Mouse (Mus musculus) spleen, adult 2 months (tissue): ENCODE measurements around the gene Sigmar1. TPM values are rescaled to one million over a fixed set of nuclear protein-coding genes. Genes with fewer than 3 reads are reported as not detected.

Experiments
- DNase-seq, 2 experiments: peaks; one replicate each; pipeline versions ENCODE4 v3.0.0 to v3.0.0-alpha.2; 2012 to 2021; ENCODE audit warnings: low spot score in 2 of 2, low read depth in 1 of 2
- H3K27ac ChIP-seq: fragments of 200-500 bp; 2 replicates; pipeline ENCODE4 v1.5.1; 2012; ENCODE audit warnings: low read length, inconsistent platforms; ENCODE audit not compliant: insufficient read depth
- H3K27me3 ChIP-seq: fragments of 200-500 bp; 2 replicates; pipeline ENCODE4 v1.6.1; 2012; ENCODE audit warnings: mild to moderate bottlenecking, moderate library complexity, low read length, inconsistent platforms; ENCODE audit not compliant: control insufficient read depth, insufficient read depth
- H3K36me3 ChIP-seq: fragments of 200-500 bp; 2 replicates; pipeline ENCODE4 v1.6.1; 2012; ENCODE audit warnings: mild to moderate bottlenecking, low read length, inconsistent platforms; ENCODE audit not compliant: control insufficient read depth, insufficient read depth
- H3K4me1 ChIP-seq: fragments of 200-500 bp; 2 replicates; pipeline ENCODE4 v1.6.1; 2011; ENCODE audit warnings: inconsistent platforms; ENCODE audit not compliant: control insufficient read depth, insufficient read depth, insufficient read length
- H3K4me3 ChIP-seq: fragments of 200-500 bp; 2 replicates; pipeline ENCODE4 v1.5.1; 2011; ENCODE audit warnings: mild to moderate bottlenecking, inconsistent platforms; ENCODE audit not compliant: insufficient read depth, insufficient read length; ENCODE audit errors: extremely low read depth
- CTCF ChIP-seq: fragments of 200-500 bp; IDR thresholded peaks from 2 replicates; pipeline ENCODE4 v1.5.1; 2011; ENCODE audit warnings: mild to moderate bottlenecking, inconsistent platforms; ENCODE audit not compliant: insufficient read depth, insufficient read length, insufficient replicate concordance; ENCODE audit errors: extremely low read depth
- POLR2A ChIP-seq: fragments of 200-500 bp; IDR thresholded peaks from 2 replicates; pipeline ENCODE4 v1.6.1; 2011; ENCODE audit warnings: low read depth, low read length, inconsistent platforms
- WGBS: fragments of 180-500 bp; shearing (Covaris S2); methylation state at CpG from one replicate; pipeline ENCODE4 v1.1.7; 2018; 5-methylcytosine and 5-hydroxymethylcytosine counted together
- polyA plus RNA-seq: library from polyadenylated mRNA; depleted of rRNA; stranded (reverse); fragments of >200 nt; gene quantifications from 2 replicates; pipeline ENCODE4 v1.2.3, GENCODE M21; 2012

The Sigmar1 gene
- polyA plus RNA-seq, 1 experiment: 48.3 TPM

- WGBS: 69% methylated on average over 6 of the region's 6 CpGs
- Histone ChIP-seq H3K36me3 (peaks cover 7% of the 10 kb centered on the region; the same call in 1 of the 2 replicates), H3K27ac (peak overlapping the region; percentile 30; the same call in 1 of the 2 replicates), H3K4me3 (no peak overlapping the region), H3K27me3 (no peaks in the 10 kb centered on the region), H3K4me1 (no peaks in the 10 kb centered on the region; the same call in 1 of the 2 replicates)
- no peak for TF ChIP-seq CTCF
- no peak for TF ChIP-seq POLR2A
- DNase-seq: no peak
Measured at GRCm38 (mm10) chr4:41759656-41760287, 3.8 kb upstream of the Sigmar1 start.

GRCm38 (mm10) chr4:41759206-41759605 lies 3.2 kb upstream of the Sigmar1 start:
- Histone ChIP-seq H3K27me3 (no peaks in the 10 kb centered on the region), H3K4me3 (no peak overlapping the region), H3K4me1 (no peaks in the 10 kb centered on the region; the same call in 1 of the 2 replicates), H3K27ac (no peak overlapping the region), H3K36me3 (peaks cover 7% of the 10 kb centered on the region; the same call in 1 of the 2 replicates)
- 71% methylated on average over 9 of the region's 9 CpGs for WGBS
- DNase-seq: no peak
- TF ChIP-seq POLR2A (no peak), CTCF (no peak)

DNA sequence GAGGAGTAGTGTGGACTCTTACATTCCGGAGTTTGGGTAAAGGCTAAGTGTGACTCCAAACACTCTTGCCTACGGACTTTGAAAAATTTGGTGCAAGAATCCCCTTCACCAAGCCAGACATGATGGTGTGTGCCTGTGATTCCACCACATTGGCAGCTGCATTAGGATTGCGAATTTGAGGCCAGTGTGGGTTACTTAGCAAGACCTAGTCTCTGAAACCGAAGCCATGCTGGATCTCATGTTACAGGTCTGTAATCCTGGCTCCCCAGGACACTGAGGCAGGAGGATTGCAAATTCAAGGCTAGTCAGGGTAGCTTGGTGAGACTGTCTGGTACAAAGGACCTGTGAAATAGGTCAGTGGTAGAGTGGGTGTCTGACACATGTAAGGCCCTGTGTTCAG lies 2.7 kb upstream of the Sigmar1 start:
- Histone ChIP-seq H3K27me3 (no peaks in the 10 kb centered on the region), H3K4me3 (no peak overlapping the region), H3K36me3 (peaks cover 7% of the 10 kb centered on the region; the same call in 1 of the 2 replicates), H3K27ac (no peak overlapping the region), H3K4me1 (no peaks in the 10 kb centered on the region; the same call in 1 of the 2 replicates)
- 90% methylated on average over 4 of the region's 4 CpGs for whole genome bisulfite sequencing
- TF ChIP-seq POLR2A (no peak), CTCF (no peak)
- DNase-seq: no peak

DNA sequence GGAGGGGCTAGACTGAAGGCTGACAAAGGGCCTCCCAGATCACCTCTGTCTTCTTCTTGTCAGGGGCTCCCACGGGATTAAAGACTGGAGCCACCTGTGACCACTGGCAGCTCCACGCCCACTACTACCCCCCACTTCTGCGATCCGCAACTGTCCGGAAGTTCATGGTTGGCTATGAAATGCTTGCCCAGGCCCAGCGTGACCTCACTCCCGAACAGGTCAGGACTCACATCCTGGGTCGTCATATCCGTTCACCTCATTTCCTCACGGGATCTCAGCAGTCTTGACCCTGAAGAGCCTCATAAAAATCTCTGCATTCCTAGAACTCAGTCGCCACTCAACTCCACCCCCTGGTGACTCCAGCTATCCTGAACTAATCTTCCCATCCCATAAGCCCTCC lies 2.1 kb upstream of the Sigmar1 start:
- Histone ChIP-seq H3K36me3 (peaks cover 7% of the 10 kb centered on the region; the same call in 1 of the 2 replicates), H3K4me3 (no peak overlapping the region), H3K27me3 (no peaks in the 10 kb centered on the region), H3K27ac (no peak overlapping the region), H3K4me1 (no peaks in the 10 kb centered on the region; the same call in 1 of the 2 replicates)
- DNase-seq: no peak
- no peak for TF ChIP-seq POLR2A
- TF ChIP-seq CTCF: no peak
- WGBS: 84% methylated on average over 11 of the region's 11 CpGs

GRCm38 (mm10) chr4:41757321-41757720 lies 1.4 kb upstream of the Sigmar1 start:
- no peaks in the 10 kb centered on the region; the same call in 1 of the 2 replicates for H3K4me1 ChIP-seq
- TF ChIP-seq CTCF (no peak), POLR2A (no peak)
- H3K27me3 ChIP-seq: no peaks in the 10 kb centered on the region
- no peak overlapping the region for H3K4me3 ChIP-seq
- H3K36me3 ChIP-seq: peaks cover 7% of the 10 kb centered on the region; the same call in 1 of the 2 replicates
- no peak overlapping the region for H3K27ac ChIP-seq
- DNase-seq: no peak
- 97% methylated on average over 13 of the region's 13 CpGs for WGBS

GRCm38 (mm10) chr4:41756440-41756839 lies 483 bp upstream of the Sigmar1 start:
- TF ChIP-seq CTCF (no peak), POLR2A (no peak)
- Histone ChIP-seq H3K27me3 (no peaks in the 10 kb centered on the region), H3K4me1 (no peaks in the 10 kb centered on the region; the same call in 1 of the 2 replicates), H3K36me3 (peaks cover 7% of the 10 kb centered on the region; the same call in 1 of the 2 replicates), H3K27ac (no peak overlapping the region), H3K4me3 (peak overlapping the region; percentile 81; the same call in 1 of the 2 replicates)
- WGBS: 72% methylated on average over 8 of the region's 8 CpGs
- DNase-seq: no peak

- 18% methylated on average over 14 of the region's 14 CpGs for WGBS
- Histone ChIP-seq H3K4me1 (no peaks in the 10 kb centered on the region; the same call in 1 of the 2 replicates), H3K27ac (peak within 1 kb of the TSS; percentile 90), H3K4me3 (peak within 1 kb of the TSS; percentile 81), H3K36me3 (peaks cover 7% of the 10 kb centered on the region; the same call in 1 of the 2 replicates), H3K27me3 (no peaks in the 10 kb centered on the region)
- DNase-seq: no peak
- no peak for TF ChIP-seq POLR2A
Measured at GRCm38 (mm10) chr4:41754797-41755337, 1.1 kb downstream of the Sigmar1 start, which contains the start of gene Galt. Gene Galt (plus strand): TSS chr4:41755228.
